Mouse (Mus musculus): Measurements from ENCODE around the gene Tra2b. TPM values are rescaled to one million over a fixed set of nuclear protein-coding genes. Genes with fewer than 3 reads are reported as not detected.
"Not testable (repeated sequence)": the region's sequence is repeated elsewhere in the genome, so short reads cannot be mapped to it uniquely, and the experiment has no call there.

Gene Tra2b
- polyA plus RNA-seq, 1 experiment = 72.6 TPM

- H3K27ac ChIP-seq (ENCODE audit: insufficient read depth, low read length) = no peak overlapping the region
- no peak overlapping the region for H3K4me3 ChIP-seq (ENCODE audit: insufficient read depth, low read length)
- TF ChIP-seq CTCF (IDR thresholded peaks at IDR 0.05; ENCODE audit: extremely low read depth, insufficient read depth, low read length) (no peak), POLR2A (IDR thresholded peaks at IDR 0.05; ENCODE audit: extremely low read depth, insufficient read depth, low read length) (no peak)
- no peaks in the 10 kb centered on the region for H3K4me1 ChIP-seq (ENCODE audit: control insufficient read depth, insufficient read depth, low read length)
Observed at GRCm38 (mm10) chr16:22234535-22234934, 31.3 kb downstream of the Tra2b start.

- not testable (repeated sequence) for H3K27ac ChIP-seq (ENCODE audit: insufficient read depth, low read length); H3K4me3 ChIP-seq (ENCODE audit: insufficient read depth, low read length); H3K4me1 ChIP-seq (ENCODE audit: control insufficient read depth, insufficient read depth, low read length)
Observed at GRCm38 (mm10) chr16:22230276-22230675, 35.5 kb downstream of the Tra2b start.

- Histone ChIP-seq H3K4me3 (ENCODE audit: insufficient read depth, low read length) (no peak overlapping the region), H3K27ac (ENCODE audit: insufficient read depth, low read length) (no peak overlapping the region), H3K4me1 (ENCODE audit: control insufficient read depth, insufficient read depth, low read length) (no peaks in the 10 kb centered on the region)
- TF ChIP-seq POLR2A (IDR thresholded peaks at IDR 0.05; ENCODE audit: extremely low read depth, insufficient read depth, low read length) = no peak
- no peak for TF ChIP-seq CTCF (IDR thresholded peaks at IDR 0.05; ENCODE audit: extremely low read depth, insufficient read depth, low read length)
Observed at GRCm38 (mm10) chr16:22203501-22203900, 62.3 kb downstream of the Tra2b start.

- no peak overlapping the region for H3K27ac ChIP-seq (ENCODE audit: insufficient read depth, low read length)
- no peaks in the 10 kb centered on the region for H3K4me1 ChIP-seq (ENCODE audit: control insufficient read depth, insufficient read depth, low read length)
- no peak overlapping the region for H3K4me3 ChIP-seq (ENCODE audit: insufficient read depth, low read length)
- no peak for TF ChIP-seq POLR2A (IDR thresholded peaks at IDR 0.05; ENCODE audit: extremely low read depth, insufficient read depth, low read length)
- TF ChIP-seq CTCF (IDR thresholded peaks at IDR 0.05; ENCODE audit: extremely low read depth, insufficient read depth, low read length) = no peak
Observed at GRCm38 (mm10) chr16:22201858-22202257, 63.9 kb downstream of the Tra2b start.

- Histone ChIP-seq H3K4me1 (ENCODE audit: control insufficient read depth, insufficient read depth, low read length) (no peaks in the 10 kb centered on the region), H3K4me3 (ENCODE audit: insufficient read depth, low read length) (no peak overlapping the region), H3K27ac (ENCODE audit: insufficient read depth, low read length) (no peak overlapping the region)
- TF ChIP-seq POLR2A (IDR thresholded peaks at IDR 0.05; ENCODE audit: extremely low read depth, insufficient read depth, low read length) (no peak), CTCF (IDR thresholded peaks at IDR 0.05; ENCODE audit: extremely low read depth, insufficient read depth, low read length) (no peak)
Observed at GRCm38 (mm10) chr16:22200476-22200875, 65.3 kb downstream of the Tra2b start.

Other genes with a start within 250 kb of the Tra2b start
- 0.79 and 0.81 TPM in 2 replicates for gene Igf2bp2, start 102.7 kb downstream of the Tra2b start, polyA plus RNA-seq (2012; rRNA removed)
- gene Etv5, start 173.7 kb upstream of the Tra2b start, polyA plus RNA-seq (2012; rRNA removed) = 76.1 and 76.2 TPM in 2 replicates

All from cortical plate, adult 2 months (tissue).